Mouse (Mus musculus): ENCODE results near the gene Mob4. TPM values are rescaled to one million over a fixed set of nuclear protein-coding genes. Genes with fewer than 3 reads are reported as not detected.

The Mob4 gene
- polyA plus RNA-seq, 1 experiment from 2014 or later = 145 TPM

Other genes starting within 250 kb of the Mob4 start
- gene Ankrd44, start 204.8 kb upstream of the Mob4 start, polyA plus RNA-seq (2015; fragmentation: Nextera tagmentation; extraction: Ambion mirVana) = 19.5 and 25.6 TPM in 2 replicates
- gene Sf3b1, start 103.8 kb upstream of the Mob4 start, polyA plus RNA-seq (2015; fragmentation: Nextera tagmentation; extraction: Ambion mirVana) = 293 and 321 TPM in 2 replicates
- 18.0 and 19.2 TPM in 2 replicates for gene Coq10b, start 78.5 kb upstream of the Mob4 start, polyA plus RNA-seq (2015; fragmentation: Nextera tagmentation; extraction: Ambion mirVana)
- gene Hspe1, start 43.1 kb upstream of the Mob4 start, polyA plus RNA-seq (2015; fragmentation: Nextera tagmentation; extraction: Ambion mirVana) = 245 and 281 TPM in 2 replicates
- gene Hspd1, start 43.0 kb upstream of the Mob4 start, polyA plus RNA-seq (2015; fragmentation: Nextera tagmentation; extraction: Ambion mirVana) = 253 and 283 TPM in 2 replicates
- 14.1 and 14.6 TPM in 2 replicates for gene Rftn2, start 95.6 kb downstream of the Mob4 start, polyA plus RNA-seq (2015; fragmentation: Nextera tagmentation; extraction: Ambion mirVana)
- 2.4 TPM in 2 replicates for gene Mars2, start 105.9 kb downstream of the Mob4 start, polyA plus RNA-seq (2015; fragmentation: Nextera tagmentation; extraction: Ambion mirVana)
- 0.08 and 0.31 TPM in 2 replicates for gene Boll, start 232.2 kb downstream of the Mob4 start, polyA plus RNA-seq (2015; fragmentation: Nextera tagmentation; extraction: Ambion mirVana)